Mouse (Mus musculus): Measurements from ENCODE around the gene Srrm1. TPM values are rescaled to one million over a fixed set of nuclear protein-coding genes. Genes with fewer than 3 reads are reported as not detected.
"Not testable (repeated sequence)": the region's sequence is repeated elsewhere in the genome, so short reads cannot be mapped to it uniquely, and the experiment has no call there.

The Srrm1 gene
- polyA plus RNA-seq, 1 experiment from 2014 or later = 152 TPM

DNA sequence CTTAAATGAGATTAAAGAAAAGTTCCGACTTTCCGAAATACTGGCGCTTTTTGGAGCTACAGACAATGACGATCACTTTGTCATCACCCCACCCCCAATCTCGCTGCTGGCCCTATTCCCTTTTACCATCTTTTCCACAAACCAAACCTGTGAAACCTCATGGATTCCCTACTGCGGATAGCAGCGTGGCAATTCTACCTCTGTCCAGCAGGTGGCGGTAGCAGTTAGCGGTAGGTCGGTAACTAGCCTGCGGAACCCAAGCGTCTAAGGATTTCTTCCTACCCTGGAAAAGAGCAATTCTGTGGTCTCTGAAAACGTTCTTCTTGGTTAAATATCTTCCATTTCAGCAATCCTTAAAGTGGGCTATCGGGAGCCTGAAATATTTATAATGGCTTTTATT lies 29.2 kb upstream of the Srrm1 start:
- Histone ChIP-seq H3K4me3 (no peak overlapping the region), H3K4me1 (replicated peaks) (0 out of 2 replicates have a peak, but pooled peaks cover 6% of the 10 kb centered on the region), H3K27me3 (0 out of 2 replicates have a peak, but pooled peaks cover 5% of the 10 kb centered on the region), H3K27ac (no peak overlapping the region), H3K36me3 (no peaks in the 10 kb centered on the region), H3K9ac (no peak overlapping the region), H3K4me2 (no peak overlapping the region), H3K9me3 (replicated peaks) (no peaks in the 10 kb centered on the region)
- 3% methylated on average over 14 of the region's 14 CpGs for WGBS
- no peak for ATAC-seq (replicated peaks; ENCODE audit: insufficient number of reproducible peaks, insufficient read depth, low FRiP score, low read depth)

DNA sequence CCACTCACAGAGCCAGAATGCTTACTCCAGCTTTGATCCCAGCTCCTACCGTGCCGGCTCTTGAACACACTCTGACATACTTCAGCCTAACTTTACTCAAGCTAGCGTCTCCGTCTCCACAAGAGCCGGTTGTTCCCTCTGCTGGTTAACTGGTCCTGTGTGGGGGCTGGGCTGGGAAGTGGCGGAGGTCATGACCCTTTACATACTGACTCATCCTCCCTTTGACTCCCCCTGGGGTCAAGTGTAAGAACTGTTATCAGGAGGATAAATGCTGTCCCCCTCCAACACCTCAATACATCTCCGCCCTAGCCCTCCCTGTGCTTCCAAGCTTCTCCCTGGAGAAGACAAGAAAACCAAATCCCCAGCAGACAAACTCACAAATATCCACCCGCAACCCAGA lies 28.2 kb upstream of the Srrm1 start:
- no peak overlapping the region for H3K4me3 ChIP-seq
- 45% methylated on average over 8 of the region's 8 CpGs for WGBS
- ATAC-seq (replicated peaks; ENCODE audit: insufficient number of reproducible peaks, insufficient read depth, low FRiP score, low read depth) = no peak
- H3K9ac ChIP-seq = no peak overlapping the region
- H3K4me1 ChIP-seq (replicated peaks) = 0 out of 2 replicates have a peak, but pooled peaks cover 6% of the 10 kb centered on the region
- no peak overlapping the region for H3K4me2 ChIP-seq
- H3K36me3 ChIP-seq = no peaks in the 10 kb centered on the region
- H3K27me3 ChIP-seq = 0 out of 2 replicates have a peak, but pooled peaks cover 5% of the 10 kb centered on the region
- H3K9me3 ChIP-seq (replicated peaks) = no peaks in the 10 kb centered on the region
- H3K27ac ChIP-seq = no peak overlapping the region

DNA sequence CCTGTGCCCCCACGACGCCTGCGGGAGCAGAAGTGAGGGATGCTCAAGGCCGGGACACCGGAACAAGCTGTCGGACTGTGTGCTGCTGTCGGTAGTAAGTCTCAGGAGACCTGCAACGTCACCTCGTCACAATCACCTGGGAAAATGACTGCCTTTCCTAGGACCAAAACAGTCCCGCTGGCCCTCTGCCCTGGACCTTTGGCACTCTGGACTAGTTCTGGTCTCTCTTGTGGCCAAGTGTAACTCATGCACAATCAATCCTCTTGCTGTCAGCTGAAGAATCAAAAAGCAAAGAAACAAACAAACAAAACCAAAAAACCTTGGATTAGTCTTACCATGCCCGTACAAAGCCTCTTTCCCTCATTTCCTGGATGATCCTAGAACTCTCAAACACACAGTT lies 24.1 kb upstream of the Srrm1 start:
- WGBS = 63% methylated on average over 11 of the region's 11 CpGs
- H3K27me3 ChIP-seq = no peaks in the 10 kb centered on the region

DNA sequence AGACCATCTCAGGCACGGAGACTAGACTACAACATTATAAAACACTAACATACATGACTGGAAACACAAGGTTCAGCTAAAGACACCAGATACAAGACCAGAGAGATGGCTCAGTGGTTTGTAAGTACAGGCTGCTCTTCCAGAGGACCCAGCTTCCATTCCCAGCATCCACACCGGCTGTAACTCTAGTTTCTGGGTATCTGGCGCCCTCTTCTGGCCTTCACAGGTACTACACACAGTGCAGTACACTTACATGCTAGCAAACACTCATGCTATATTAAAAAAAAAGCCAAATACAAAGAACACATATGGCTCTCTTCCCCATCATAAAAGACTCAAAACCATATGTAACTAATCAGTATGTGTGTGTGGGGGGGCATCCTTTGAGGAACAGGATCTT lies 22.3 kb upstream of the Srrm1 start:
- no peak overlapping the region for H3K4me3 ChIP-seq
- H3K36me3 ChIP-seq = no peaks in the 10 kb centered on the region
- no peaks in the 10 kb centered on the region for H3K9me3 ChIP-seq (replicated peaks)
- no peaks in the 10 kb centered on the region for H3K27me3 ChIP-seq
- no peak overlapping the region for H3K4me2 ChIP-seq
- ATAC-seq (replicated peaks; ENCODE audit: insufficient number of reproducible peaks, insufficient read depth, low FRiP score, low read depth) = no peak
- H3K4me1 ChIP-seq (replicated peaks) = no peaks in the 10 kb centered on the region
- 52% methylated on average over 3 of the region's 3 CpGs for WGBS
- H3K27ac ChIP-seq = no peak overlapping the region
- no peak overlapping the region for H3K9ac ChIP-seq

More for the DNA sequence above, 24.1 kb upstream of the Srrm1 start:
- Histone ChIP-seq H3K27ac (no peak overlapping the region), H3K9ac (no peak overlapping the region), H3K4me1 (replicated peaks) (no peaks in the 10 kb centered on the region), H3K36me3 (no peaks in the 10 kb centered on the region), H3K9me3 (replicated peaks) (no peaks in the 10 kb centered on the region), H3K4me3 (no peak overlapping the region), H3K4me2 (no peak overlapping the region)
- ATAC-seq (replicated peaks; ENCODE audit: insufficient number of reproducible peaks, insufficient read depth, low FRiP score, low read depth) = no peak

DNA sequence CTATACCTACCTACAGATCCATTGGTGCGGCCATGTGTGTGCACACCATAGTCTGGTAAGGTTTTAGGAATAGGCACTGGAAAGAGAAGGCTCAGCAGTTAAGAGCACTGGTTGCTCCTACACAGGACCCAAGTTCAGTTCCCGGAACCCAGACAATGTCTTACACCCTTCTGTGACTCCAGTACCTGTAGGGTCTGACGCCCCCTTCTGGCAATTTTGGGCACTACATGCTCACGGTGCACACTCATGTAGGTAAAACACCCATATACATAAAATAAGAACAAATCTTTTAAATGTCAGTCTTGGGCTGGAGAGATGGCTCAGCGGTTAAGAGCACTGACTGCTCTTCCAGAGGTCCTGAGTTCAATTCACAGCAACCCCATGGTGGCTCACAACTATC lies 20.2 kb upstream of the Srrm1 start:
- H3K4me2 ChIP-seq = no peak overlapping the region
- ATAC-seq (replicated peaks; ENCODE audit: insufficient number of reproducible peaks, insufficient read depth, low FRiP score, low read depth) = no peak
- no peaks in the 10 kb centered on the region for H3K4me1 ChIP-seq (replicated peaks)
- H3K27me3 ChIP-seq = no peaks in the 10 kb centered on the region
- no peak overlapping the region for H3K27ac ChIP-seq
- H3K9ac ChIP-seq = no peak overlapping the region
- no peak overlapping the region for H3K4me3 ChIP-seq
- WGBS = 77% methylated on average over 5 of the region's 5 CpGs
- H3K9me3 ChIP-seq (replicated peaks) = no peaks in the 10 kb centered on the region
- no peaks in the 10 kb centered on the region for H3K36me3 ChIP-seq

DNA sequence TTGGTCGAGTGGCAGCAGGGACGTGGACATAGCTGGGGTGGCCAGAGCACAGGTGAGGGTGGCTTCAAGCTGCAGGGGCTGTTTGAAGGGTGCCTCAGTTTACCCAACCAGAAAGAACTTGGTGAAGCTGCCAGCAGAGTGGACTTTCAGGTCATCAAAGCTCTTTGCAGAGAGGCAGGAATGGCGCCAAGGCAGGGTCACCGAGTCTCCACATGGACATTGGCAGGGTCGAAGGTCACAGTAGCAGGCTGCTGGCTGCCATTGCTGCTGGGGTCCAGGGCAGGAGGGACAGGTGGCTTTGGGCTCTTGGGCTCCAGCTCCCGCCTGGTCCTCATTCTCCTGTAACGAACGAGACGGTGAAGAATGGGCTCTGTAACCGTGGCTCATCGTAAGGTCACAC lies 17.3 kb upstream of the Srrm1 start:
- Histone ChIP-seq H3K9me3 (replicated peaks) (no peaks in the 10 kb centered on the region), H3K27ac (no peak overlapping the region), H3K36me3 (no peaks in the 10 kb centered on the region), H3K9ac (no peak overlapping the region), H3K4me3 (no peak overlapping the region), H3K4me1 (replicated peaks) (no peaks in the 10 kb centered on the region), H3K27me3 (no peaks in the 10 kb centered on the region), H3K4me2 (no peak overlapping the region)
- WGBS = 81% methylated on average over 11 of the region's 11 CpGs
- no peak for ATAC-seq (replicated peaks; ENCODE audit: insufficient number of reproducible peaks, insufficient read depth, low FRiP score, low read depth)

DNA sequence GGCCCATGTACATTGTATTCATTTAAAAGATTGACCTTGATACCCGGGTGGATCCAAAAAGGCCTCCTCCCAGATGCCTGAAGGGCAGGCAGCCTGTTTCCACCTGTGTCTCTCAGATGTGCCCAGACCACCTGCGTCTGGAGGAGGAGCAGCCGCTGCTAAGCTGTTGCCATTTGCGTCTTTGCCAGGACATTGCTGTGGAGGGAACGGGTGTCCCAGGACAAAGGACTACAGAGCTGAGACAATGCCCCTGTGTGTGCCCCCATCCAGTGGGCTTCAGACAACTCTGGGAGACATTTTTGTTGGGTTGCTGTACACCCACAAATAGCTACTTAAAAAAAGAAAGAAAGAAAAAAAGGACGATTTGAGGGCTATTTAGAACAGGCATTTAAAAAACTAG lies 9.7 kb upstream of the Srrm1 start:
- H3K4me1 ChIP-seq (replicated peaks) = no peaks in the 10 kb centered on the region
- H3K4me2 ChIP-seq = no peak overlapping the region
- no peaks in the 10 kb centered on the region for H3K9me3 ChIP-seq (replicated peaks)
- no peak overlapping the region for H3K27ac ChIP-seq
- no peak overlapping the region for H3K4me3 ChIP-seq
- 40% methylated on average over 6 of the region's 6 CpGs for WGBS
- H3K9ac ChIP-seq = no peak overlapping the region
- no peaks in the 10 kb centered on the region for H3K36me3 ChIP-seq
- H3K27me3 ChIP-seq = peaks cover 11% of the 10 kb centered on the region; the same call in 1 of the 2 replicates
- no peak for ATAC-seq (replicated peaks; ENCODE audit: insufficient number of reproducible peaks, insufficient read depth, low FRiP score, low read depth)

DNA sequence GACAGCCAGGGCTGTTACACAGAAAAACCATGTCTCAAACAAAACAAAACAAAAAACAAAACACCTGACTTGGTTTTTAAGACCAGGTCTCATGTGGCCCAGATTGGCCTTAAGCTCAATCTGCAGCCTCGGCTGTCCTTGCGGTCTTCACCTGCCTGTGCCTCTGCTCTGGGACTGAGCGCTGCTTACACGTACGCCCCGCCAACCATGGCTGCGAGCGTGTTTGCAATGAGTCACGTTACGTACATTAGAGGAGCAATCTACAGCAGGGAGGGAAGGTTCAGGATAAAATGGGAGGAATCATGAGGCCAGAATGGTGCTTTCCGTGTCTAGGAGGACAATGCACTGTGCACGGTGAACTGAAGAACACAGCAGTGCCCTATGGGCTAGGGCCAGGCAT lies 8.6 kb upstream of the Srrm1 start:
- no peaks in the 10 kb centered on the region for H3K9me3 ChIP-seq (replicated peaks)
- H3K36me3 ChIP-seq = no peaks in the 10 kb centered on the region
- no peak for ATAC-seq (replicated peaks; ENCODE audit: insufficient number of reproducible peaks, insufficient read depth, low FRiP score, low read depth)
- no peaks in the 10 kb centered on the region for H3K4me1 ChIP-seq (replicated peaks)
- no peak overlapping the region for H3K4me2 ChIP-seq
- H3K27ac ChIP-seq = no peak overlapping the region
- 86% methylated on average over 12 of the region's 12 CpGs for WGBS
- H3K27me3 ChIP-seq = peaks cover 11% of the 10 kb centered on the region; the same call in 1 of the 2 replicates
- H3K9ac ChIP-seq = no peak overlapping the region
- no peak overlapping the region for H3K4me3 ChIP-seq

DNA sequence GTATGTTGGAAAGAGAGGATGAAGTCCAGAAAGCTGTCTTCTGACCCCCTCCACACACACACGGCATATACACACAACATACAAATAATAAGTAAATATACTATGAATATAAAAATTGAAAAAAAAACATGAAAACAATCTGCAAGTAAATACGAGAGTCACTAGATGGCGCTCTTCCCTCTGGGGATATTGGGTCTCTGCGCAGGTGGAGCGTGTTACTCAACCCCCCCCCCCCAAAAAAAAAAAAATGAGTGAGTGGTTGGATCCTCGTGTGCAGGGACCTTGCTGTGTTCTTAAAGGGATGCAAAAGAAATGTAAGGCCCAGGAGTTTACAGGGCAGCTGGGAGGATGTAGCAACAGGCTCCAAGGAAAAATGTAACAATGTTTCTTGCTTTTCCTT lies 5.6 kb upstream of the Srrm1 start:
- Histone ChIP-seq H3K27me3 (peaks cover 11% of the 10 kb centered on the region; the same call in 1 of the 2 replicates), H3K9ac (no peak overlapping the region), H3K4me3 (no peak overlapping the region), H3K36me3 (no peaks in the 10 kb centered on the region), H3K4me2 (no peak overlapping the region), H3K27ac (no peak overlapping the region), H3K4me1 (replicated peaks) (peaks cover 8% of the 10 kb centered on the region), H3K9me3 (replicated peaks) (no peaks in the 10 kb centered on the region)
- ATAC-seq (replicated peaks; ENCODE audit: insufficient number of reproducible peaks, insufficient read depth, low FRiP score, low read depth) = no peak
- WGBS = 1% methylated on average over 6 of the region's 6 CpGs

DNA sequence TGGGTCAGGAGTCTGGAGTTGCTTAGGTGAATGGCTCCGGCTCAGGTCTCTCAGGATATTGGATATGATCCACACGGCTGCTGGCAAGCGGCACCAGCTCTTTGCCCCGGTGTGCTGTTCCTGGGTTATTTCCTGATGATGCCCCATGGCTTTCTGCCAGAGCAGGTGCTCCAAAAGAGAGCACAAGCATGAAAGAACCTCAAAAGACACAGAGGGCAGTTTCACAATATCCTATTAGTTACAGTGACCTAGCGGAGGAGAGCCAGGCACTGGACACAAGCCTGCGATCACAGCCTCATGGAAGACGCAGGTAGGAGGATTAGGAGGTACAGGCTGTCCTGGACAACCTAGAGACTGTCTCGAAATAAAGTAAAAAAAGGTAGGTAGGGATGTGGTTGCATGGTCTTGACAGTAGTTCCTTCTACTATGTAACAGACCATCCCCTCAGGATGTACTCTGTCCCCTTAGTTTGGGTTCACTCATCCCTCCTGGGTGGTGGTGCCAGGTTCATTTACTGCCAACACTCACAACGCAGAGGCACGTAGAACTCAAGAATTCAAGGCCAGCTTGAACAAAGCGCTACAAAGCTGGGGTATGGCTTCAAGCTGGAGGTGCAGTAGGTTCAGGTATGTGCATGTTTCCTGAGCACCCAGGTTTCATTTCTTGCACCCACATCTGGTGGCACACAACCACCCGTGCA lies 4.2 kb upstream of the Srrm1 start:
- ATAC-seq (replicated peaks; ENCODE audit: insufficient number of reproducible peaks, insufficient read depth, low FRiP score, low read depth) = no peak
- Histone ChIP-seq H3K9me3 (replicated peaks) (no peaks in the 10 kb centered on the region), H3K36me3 (no peaks in the 10 kb centered on the region), H3K4me1 (replicated peaks) (peaks cover 8% of the 10 kb centered on the region), H3K27ac (no peak overlapping the region), H3K27me3 (peaks cover 11% of the 10 kb centered on the region; the same call in 1 of the 2 replicates), H3K4me3 (no peak overlapping the region), H3K4me2 (no peak overlapping the region), H3K9ac (no peak overlapping the region)
- 78% methylated on average over 12 of the region's 12 CpGs for WGBS

DNA sequence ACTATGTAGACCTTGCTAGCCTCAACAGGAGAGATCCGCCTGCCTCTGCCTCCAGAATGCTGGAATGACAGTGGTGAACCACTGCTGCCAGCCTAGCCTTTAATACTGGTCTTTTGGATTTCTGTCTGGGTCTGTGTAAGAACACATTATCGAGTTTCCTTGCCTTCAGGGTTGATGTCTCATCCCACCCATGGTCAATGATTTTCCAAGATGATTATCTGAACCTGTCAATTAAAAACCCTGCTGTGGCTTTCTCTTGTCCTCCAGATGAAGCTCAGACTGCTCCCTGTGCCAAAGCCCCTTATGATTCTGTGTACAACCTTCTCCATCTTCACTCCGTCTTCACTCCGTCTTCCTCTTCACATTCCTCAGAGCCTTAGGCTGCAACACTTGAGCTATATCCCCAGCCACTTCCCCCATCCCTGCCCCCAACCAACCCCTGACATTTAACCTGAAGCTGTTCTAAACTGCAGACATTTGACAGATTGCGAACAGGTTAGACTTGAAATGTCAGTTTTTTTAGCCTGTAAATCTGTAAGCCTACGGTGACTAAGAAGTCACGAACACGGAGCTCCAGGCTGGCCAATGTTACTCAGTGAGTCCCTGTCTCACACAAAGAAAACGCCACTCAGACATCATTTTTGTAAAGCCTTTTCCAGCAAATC lies 2.9 kb upstream of the Srrm1 start:
- 71% methylated on average over 9 of the region's 9 CpGs for WGBS
- ATAC-seq (replicated peaks; ENCODE audit: insufficient number of reproducible peaks, insufficient read depth, low FRiP score, low read depth) = no peak
- Histone ChIP-seq H3K4me1 (replicated peaks) (peaks cover 20% of the 10 kb centered on the region), H3K9me3 (replicated peaks) (no peaks in the 10 kb centered on the region), H3K36me3 (no peaks in the 10 kb centered on the region), H3K9ac (no peak overlapping the region), H3K27ac (no peak overlapping the region), H3K27me3 (no peaks in the 10 kb centered on the region), H3K4me2 (no peak overlapping the region), H3K4me3 (no peak overlapping the region)

DNA sequence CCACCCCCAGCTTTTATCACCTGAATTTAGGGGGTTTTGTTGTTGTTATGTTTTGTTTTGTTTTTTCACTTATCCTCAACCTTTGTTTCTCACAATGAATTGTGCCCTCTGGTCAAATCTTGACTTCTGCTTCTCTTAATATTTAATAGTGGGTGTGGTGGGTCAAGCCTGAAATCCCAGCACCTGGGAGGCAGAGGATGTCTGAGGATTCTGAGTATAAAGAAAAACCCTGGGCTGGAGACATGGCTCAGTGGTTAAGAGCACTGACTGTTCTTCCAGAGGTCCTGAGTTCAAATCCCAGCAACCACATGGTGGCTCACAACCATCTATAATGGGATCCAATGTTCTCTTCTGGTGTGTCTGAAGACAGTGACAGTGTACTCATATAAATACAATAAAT lies 1.6 kb upstream of the Srrm1 start:
- ATAC-seq (replicated peaks; ENCODE audit: insufficient number of reproducible peaks, insufficient read depth, low FRiP score, low read depth); H3K9ac ChIP-seq; H3K27me3 ChIP-seq; H3K4me3 ChIP-seq; H3K9me3 ChIP-seq (replicated peaks); H3K4me2 ChIP-seq; H3K27ac ChIP-seq; H3K36me3 ChIP-seq: not testable (repeated sequence)
- H3K4me1 ChIP-seq (replicated peaks) = peaks cover 20% of the 10 kb centered on the region

All from heart, embryonic 15.5 days (tissue).